Mouse (Mus musculus): ENCODE results near the gene Cmtm4.

GRCm38 (mm10) chr8:104394801-104395702, 555 bp downstream of the Cmtm4 start:
- TF ChIP-seq CTCF (conservative IDR thresholded peaks at IDR 0.05; ENCODE audit: insufficient read depth, insufficient read length, low read depth, low read length) (no peak), POLR2A (IDR thresholded peaks at IDR 0.05; ENCODE audit: low read depth, low read length) (no peak)
